Mouse (Mus musculus) left cerebral cortex, adult 2 months (tissue): ENCODE measurements around the gene Foxo1. TPM values are rescaled to one million over a fixed set of nuclear protein-coding genes. Genes with fewer than 3 reads are reported as not detected.

Experiments used
- DNase-seq, 2 experiments: peaks; one replicate each; pipeline ENCODE4 v3.0.0; 2021 to 2022; ENCODE audit warnings: low spot score in 2 of 2, mixed read lengths in 1 of 2; ENCODE audit errors: extremely low spot score in 1 of 2
- H3K27ac ChIP-seq: fragments of 200-600 bp; 2 replicates; pipeline ENCODE4 v1.8.1; 2022
- H3K4me3 ChIP-seq: fragments of 200-600 bp; 2 replicates; pipeline ENCODE4 v1.8.1; 2022
- CTCF ChIP-seq: fragments of 200-600 bp; IDR thresholded peaks from 2 replicates; pipeline ENCODE4 v1.8.1; 2022; ENCODE audit warnings: antibody characterized with exemption, mild to moderate bottlenecking, moderate library complexity
- intact Hi-C: fragments of 180-260 bp; cut with DNase I; formaldehyde crosslinking; loops from one replicate; pipeline ENCODE4 v1.15.1; 2025
- long read RNA-seq, 2 experiments: library from polyadenylated mRNA; stranded (forward); transcript quantifications; one replicate each; pipeline ENCODE4 v2.0.0; 2021; ENCODE audit warnings: borderline mapping rate in 2 of 2
- total RNA-seq, 2 experiments: library from RNA; stranded (reverse); gene quantifications; 2 replicates each; pipeline ENCODE4 v1.2.3; 2021

Foxo1 gene
- 10 to 100 TPM; 10.3 to 13.8 TPM for total RNA-seq
- long read RNA-seq, experiment 1, full-length matches to known transcripts = 18 of 20 reads
- long read RNA-seq, experiment 1, partial matches to known transcripts = 1 of 20 reads
- long read RNA-seq, experiment 1, other reads (novel, unspliced or antisense) = 1 of 20 reads
- long read RNA-seq, experiment 2, full-length matches to known transcripts = 11 of 16 reads
- long read RNA-seq, experiment 2, partial matches to known transcripts = 3 of 16 reads
- long read RNA-seq, experiment 2, other reads (novel, unspliced or antisense) = 2 of 16 reads

DNA sequence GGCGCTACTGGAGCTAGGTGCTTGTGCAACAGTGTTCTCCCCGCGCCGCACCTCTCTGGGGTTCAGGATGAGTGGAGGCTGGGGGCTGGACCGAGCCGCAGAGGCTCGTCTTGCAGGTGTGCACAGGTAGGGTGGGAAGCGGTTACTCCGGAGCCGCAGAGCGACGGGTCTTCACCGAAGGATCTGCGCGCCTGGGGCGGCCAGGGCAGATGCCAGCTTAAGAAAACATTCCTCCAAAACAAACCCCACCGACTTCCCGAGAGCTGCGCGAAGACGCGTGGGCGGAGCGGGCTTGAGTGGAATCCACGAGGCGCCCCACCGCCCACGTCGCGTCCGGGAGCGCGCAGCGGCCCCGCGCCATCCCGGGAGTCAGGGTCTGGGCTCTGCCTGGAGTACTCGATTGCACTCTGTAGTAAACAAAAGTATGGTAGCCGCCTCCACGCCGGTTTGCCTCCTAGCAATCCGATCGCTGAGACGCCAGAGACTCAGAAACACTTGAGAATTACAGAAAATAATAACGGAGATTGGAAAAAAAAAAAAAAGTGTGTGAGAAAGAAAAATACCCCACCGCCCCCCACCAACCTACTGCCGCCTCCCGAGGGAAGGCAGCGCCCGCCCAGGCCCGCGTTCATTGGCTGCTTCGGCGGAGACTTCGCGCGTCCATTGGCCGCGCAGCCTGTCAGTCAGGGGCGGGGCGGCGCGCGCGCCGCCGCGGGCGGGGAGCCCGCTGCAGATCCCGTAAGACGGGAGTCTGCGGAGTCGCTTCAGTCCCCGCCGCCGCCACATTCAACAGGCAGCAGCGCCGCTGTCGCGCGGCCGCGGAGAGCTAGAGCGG, at the start of gene Foxo1:
Gene Foxo1 (plus strand): TSS at position 685 of the 835 bp plus-strand sequence.
- intact Hi-C loops = loop anchor here (2.0 to 10.0 kb wide), 6 partner anchors 74 to 439 kb away; no protein-coding TSS in a partner anchor
- DNase-seq = peak; percentile 87 to 92
- H3K4me3 ChIP-seq = peak within 1 kb of the TSS; percentile 87
- no peak; the same call in none of the 2 replicates for TF ChIP-seq CTCF
- peak within 1 kb of the TSS; percentile 85 for H3K27ac ChIP-seq

DNA sequence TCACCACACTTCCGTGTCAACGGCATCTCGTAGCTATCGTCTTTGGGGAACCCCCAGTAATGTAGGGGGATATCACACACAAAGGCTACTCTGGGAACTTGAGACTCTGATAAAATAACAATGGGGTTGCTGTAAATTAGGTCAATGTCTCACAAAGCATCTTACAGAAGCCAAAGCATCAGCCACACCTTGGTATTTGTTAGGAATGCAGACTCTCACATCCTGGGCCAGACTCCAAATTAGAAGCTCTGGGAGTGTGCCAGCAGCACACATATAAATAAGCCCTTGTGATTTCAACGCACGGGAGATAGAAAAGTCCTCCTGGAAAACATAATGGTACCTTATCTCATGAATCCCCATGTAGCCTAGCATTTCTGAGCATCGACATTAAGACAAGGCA, 49.3 kb upstream of the Foxo1 start:
- TF ChIP-seq CTCF = no peak
- no peak overlapping the region for H3K27ac ChIP-seq
- DNase-seq = no peak
- intact Hi-C loops = no loop called here
- no peak overlapping the region for H3K4me3 ChIP-seq

- no peak for TF ChIP-seq CTCF
- no peak for DNase-seq
- intact Hi-C loops = no loop called here
- no peak overlapping the region for H3K27ac ChIP-seq
- no peak overlapping the region for H3K4me3 ChIP-seq
These were observed 47.1 kb upstream of the Foxo1 start for GRCm38 (mm10) chr3:52221082-52221481.

- no peak for TF ChIP-seq CTCF
- intact Hi-C loops = no loop called here
- no peak for DNase-seq
- Histone ChIP-seq H3K27ac (no peak overlapping the region), H3K4me3 (no peak overlapping the region)
These were observed 46.2 kb upstream of the Foxo1 start for GRCm38 (mm10) chr3:52221931-52222330.

GRCm38 (mm10) chr3:52236488-52236887, 31.6 kb upstream of the Foxo1 start:
- no peak overlapping the region for H3K4me3 ChIP-seq
- H3K27ac ChIP-seq = no peak overlapping the region
- no peak for DNase-seq
- intact Hi-C loops = no loop called here
- peak; percentile 35 for TF ChIP-seq CTCF

DNA sequence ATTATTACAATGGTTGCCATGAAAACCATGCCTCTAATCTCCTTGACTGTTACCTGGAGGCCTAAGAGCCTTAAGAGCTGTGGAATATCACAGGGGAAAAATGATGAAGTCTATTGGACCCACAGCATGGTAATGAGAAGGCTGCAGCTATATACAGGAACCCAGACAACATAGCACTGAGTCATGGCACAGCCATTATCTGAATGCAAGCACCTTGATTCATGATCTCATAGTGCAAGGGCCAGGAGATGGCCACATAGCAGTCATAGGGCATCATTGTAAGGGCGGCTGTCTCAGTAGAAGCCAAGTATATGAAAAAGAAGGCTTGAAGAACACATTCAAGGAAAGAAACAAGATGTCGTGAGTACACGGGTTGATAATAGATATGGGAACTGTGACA, 31.0 kb upstream of the Foxo1 start:
- TF ChIP-seq CTCF = no peak
- Histone ChIP-seq H3K4me3 (no peak overlapping the region), H3K27ac (no peak overlapping the region)
- DNase-seq = no peak
- intact Hi-C loops = no loop called here

GRCm38 (mm10) chr3:52241062-52241461, 27.1 kb upstream of the Foxo1 start:
- Histone ChIP-seq H3K4me3 (no peak overlapping the region), H3K27ac (no peak overlapping the region)
- TF ChIP-seq CTCF = no peak
- intact Hi-C loops = loop anchor here (5.0 kb wide), 3 partner anchors 659 to 1261 kb away; no protein-coding TSS in a partner anchor
- no peak for DNase-seq

- DNase-seq = peak; percentile 80 to 81
- peak; percentile 89 for TF ChIP-seq CTCF
- H3K27ac ChIP-seq = no peak overlapping the region
- intact Hi-C loops = loop anchor here (1.0 to 5.0 kb wide), 7 partner anchors 542 to 1260 kb away; no protein-coding TSS in a partner anchor
- no peak overlapping the region for H3K4me3 ChIP-seq
These were observed 25.6 kb upstream of the Foxo1 start for GRCm38 (mm10) chr3:52242457-52243105.

DNA sequence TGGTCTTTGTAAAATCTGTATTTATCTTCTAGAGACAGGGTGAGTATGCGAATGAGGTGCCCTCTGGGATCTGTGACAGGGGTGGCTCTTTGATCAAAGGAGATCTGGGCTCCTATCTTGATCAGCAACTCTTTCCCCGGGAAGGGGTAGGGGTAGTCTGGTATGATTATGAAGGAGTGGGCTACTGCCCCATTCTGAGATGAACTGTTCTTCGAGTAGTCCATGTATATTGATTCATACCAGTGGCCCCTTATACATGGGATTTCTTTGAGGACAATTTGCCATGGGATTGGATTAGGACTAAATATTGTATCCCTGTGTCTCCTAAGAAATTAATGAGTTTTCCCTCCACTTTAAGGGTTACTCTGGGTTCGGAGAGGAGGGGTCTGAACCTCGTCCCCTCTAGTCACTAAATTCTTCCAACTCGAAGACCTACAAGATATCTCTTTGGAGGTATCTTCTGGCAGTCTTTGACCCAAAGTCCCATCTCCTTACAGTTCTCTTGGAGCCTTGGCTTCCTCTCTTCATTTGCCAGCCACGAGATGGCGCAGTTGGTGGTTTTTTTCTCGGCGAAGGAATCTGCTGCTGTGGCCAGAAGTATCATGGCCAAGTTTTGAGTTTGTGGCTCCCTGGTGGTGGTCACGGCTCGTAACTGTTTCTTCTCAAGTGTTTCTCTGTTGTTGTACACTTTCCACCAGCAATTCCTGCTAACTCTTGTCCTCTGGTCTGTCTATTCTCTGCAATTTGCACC, 24.7 kb upstream of the Foxo1 start:
- peak; percentile 60 for TF ChIP-seq CTCF
- intact Hi-C loops = loop anchor here (2.0 to 5.0 kb wide), 6 partner anchors 543 to 1259 kb away; no protein-coding TSS in a partner anchor
- peak in 1 of 2 experiments; percentile 51 for DNase-seq
- Histone ChIP-seq H3K27ac (no peak overlapping the region), H3K4me3 (no peak overlapping the region)

GRCm38 (mm10) chr3:52245996-52246830, 21.9 kb upstream of the Foxo1 start:
- Histone ChIP-seq H3K4me3 (no peak overlapping the region), H3K27ac (no peak overlapping the region)
- TF ChIP-seq CTCF = peak; percentile 39
- intact Hi-C loops = no loop called here
- no peak for DNase-seq
